Mouse (Mus musculus) neural tube, embryonic 15.5 days (tissue): Measurements from ENCODE around the gene Vps13c. TPM values are rescaled to one million over a fixed set of nuclear protein-coding genes. Genes with fewer than 3 reads are reported as not detected.
A peak's percentile ranks its signal among the peaks of the same experiment; 100 is the strongest.

Experiments
- ATAC-seq: fragments of 200-750 bp; cut with Nextera tagmentation; 2 replicates; pipeline ENCODE4 v1.8.0; 2017; ENCODE audit warnings: mild to moderate bottlenecking, moderate TSS enrichment, moderate library complexity; ENCODE audit not compliant: low FRiP score
- H3K27ac ChIP-seq: fragments of 300-500 bp; sonication (generic); replicated peaks from 2 replicates; pipeline ENCODE4 v1.5.1; 2015; ENCODE audit warnings: mild to moderate bottlenecking, inconsistent platforms
- H3K27me3 ChIP-seq: fragments of 300-500 bp; sonication (generic); replicated peaks from 2 replicates; pipeline ENCODE4 v1.6.1; 2015; ENCODE audit warnings: inconsistent platforms
- H3K36me3 ChIP-seq: fragments of 300-500 bp; sonication (generic); 2 replicates; pipeline ENCODE4 v1.6.1; 2015; ENCODE audit warnings: inconsistent platforms
- H3K4me1 ChIP-seq: fragments of 300-500 bp; sonication (generic); 2 replicates; pipeline ENCODE4 v1.6.1; 2015; ENCODE audit warnings: inconsistent platforms
- H3K4me2 ChIP-seq: fragments of 300-500 bp; sonication (generic); 2 replicates; pipeline ENCODE4 v1.6.1; 2015; ENCODE audit warnings: inconsistent platforms, mild to moderate bottlenecking, moderate library complexity
- H3K4me3 ChIP-seq: fragments of 300-500 bp; sonication (generic); replicated peaks from 2 replicates; pipeline ENCODE4 v1.5.1; 2015; ENCODE audit warnings: mild to moderate bottlenecking, inconsistent platforms
- H3K9ac ChIP-seq: fragments of 300-500 bp; sonication (generic); replicated peaks from 2 replicates; pipeline ENCODE4 v1.6.1; 2015; ENCODE audit warnings: mild to moderate bottlenecking, inconsistent platforms
- H3K9me3 ChIP-seq: fragments of 300-500 bp; sonication (generic); replicated peaks from 2 replicates; pipeline ENCODE4 v1.6.1; 2016; ENCODE audit warnings: inconsistent platforms
- WGBS: fragments of 180-500 bp; shearing (Covaris S2); methylation state at CpG from one replicate; pipeline ENCODE4 v1.1.7; 2015; ENCODE audit warnings: mixed read lengths; 5-methylcytosine and 5-hydroxymethylcytosine counted together
- polyA plus RNA-seq: library from polyadenylated mRNA; unstranded; fragments of >200 nt; fragmentation: Nextera tagmentation; extraction: Ambion mirVana; gene quantifications from 2 replicates; pipeline ENCODE4 v1.2.1, GENCODE M21; 2015

Vps13c gene
- polyA plus RNA-seq, 1 experiment from 2014 or later, result 8.4 TPM

- Histone ChIP-seq H3K27me3 (no peaks in the 10 kb centered on the region), H3K4me2 (no peak overlapping the region), H3K36me3 (peaks cover 28% of the 10 kb centered on the region), H3K4me1 (peaks cover 8% of the 10 kb centered on the region; the same call in 1 of the 2 replicates), H3K9me3 (no peaks in the 10 kb centered on the region), H3K4me3 (no peak overlapping the region), H3K9ac (no peak overlapping the region), H3K27ac (no peak overlapping the region)
- ATAC-seq, result no peak
- 78% methylated on average over 3 of the region's 3 CpGs for WGBS
Observed at GRCm38 (mm10) chr9:67967011-67967410, 126.8 kb downstream of the Vps13c start.

GRCm38 (mm10) chr9:67973451-67973850, 133.3 kb downstream of the Vps13c start:
- Histone ChIP-seq H3K27me3 (no peaks in the 10 kb centered on the region), H3K27ac (no peak overlapping the region), H3K4me2 (no peak overlapping the region), H3K9me3 (no peaks in the 10 kb centered on the region), H3K4me1 (no peaks in the 10 kb centered on the region), H3K4me3 (no peak overlapping the region), H3K9ac (no peak overlapping the region), H3K36me3 (peaks cover 21% of the 10 kb centered on the region)
- ATAC-seq, result no peak
- WGBS, result 40% methylated on average over 6 of the region's 6 CpGs

- Histone ChIP-seq H3K36me3 (peaks cover 16% of the 10 kb centered on the region), H3K9me3 (no peaks in the 10 kb centered on the region), H3K4me3 (no peak overlapping the region), H3K9ac (no peak overlapping the region), H3K27me3 (no peaks in the 10 kb centered on the region), H3K4me2 (no peak overlapping the region), H3K4me1 (no peaks in the 10 kb centered on the region), H3K27ac (no peak overlapping the region)
- no peak for ATAC-seq
- 93% methylated on average over 9 of the region's 9 CpGs for WGBS
Observed at GRCm38 (mm10) chr9:67975491-67975890, 135.3 kb downstream of the Vps13c start.

- no peaks in the 10 kb centered on the region for H3K36me3 ChIP-seq
- H3K27ac ChIP-seq, result no peak overlapping the region
- no peak overlapping the region for H3K9ac ChIP-seq
- H3K9me3 ChIP-seq, result no peaks in the 10 kb centered on the region
- WGBS, result 95% methylated on average over 7 of the region's 7 CpGs
- no peak for ATAC-seq
- no peaks in the 10 kb centered on the region for H3K4me1 ChIP-seq
- no peak overlapping the region for H3K4me3 ChIP-seq
- no peaks in the 10 kb centered on the region for H3K27me3 ChIP-seq
- no peak overlapping the region for H3K4me2 ChIP-seq
Observed at GRCm38 (mm10) chr9:68006566-68006965, 166.4 kb downstream of the Vps13c start.

GRCm38 (mm10) chr9:68014991-68015396, 174.8 kb downstream of the Vps13c start:
- 9% methylated on average over 11 of the region's 11 CpGs for WGBS
- Histone ChIP-seq H3K4me1 (no peaks in the 10 kb centered on the region), H3K4me2 (no peak overlapping the region), H3K9me3 (no peaks in the 10 kb centered on the region), H3K9ac (no peak overlapping the region), H3K36me3 (no peaks in the 10 kb centered on the region), H3K27ac (no peak overlapping the region), H3K27me3 (peaks cover 3% of the 10 kb centered on the region), H3K4me3 (no peak overlapping the region)
- ATAC-seq, result no peak

- H3K9ac ChIP-seq, result no peak overlapping the region
- no peak overlapping the region for H3K4me3 ChIP-seq
- ATAC-seq, result peak; percentile 77; the same call in 1 of the 2 replicates
- H3K36me3 ChIP-seq, result no peaks in the 10 kb centered on the region
- H3K4me1 ChIP-seq, result no peaks in the 10 kb centered on the region
- H3K4me2 ChIP-seq, result no peak overlapping the region
- no peaks in the 10 kb centered on the region for H3K9me3 ChIP-seq
- H3K27me3 ChIP-seq, result peaks cover 3% of the 10 kb centered on the region
- no peak overlapping the region for H3K27ac ChIP-seq
- 53% methylated on average over 5 of the region's 5 CpGs for WGBS
Observed at GRCm38 (mm10) chr9:68016255-68016954, 176.2 kb downstream of the Vps13c start.

- no peak for ATAC-seq
- 90% methylated on average over 8 of the region's 8 CpGs for WGBS
- no peak overlapping the region for H3K27ac ChIP-seq
Observed at GRCm38 (mm10) chr9:68020776-68021365, 180.7 kb downstream of the Vps13c start.

GRCm38 (mm10) chr9:68022311-68023043, 182.3 kb downstream of the Vps13c start:
- no peaks in the 10 kb centered on the region for H3K36me3 ChIP-seq
- no peaks in the 10 kb centered on the region; the same call in 1 of the 2 replicates for H3K27me3 ChIP-seq
- WGBS, result 87% methylated on average over 9 of the region's 9 CpGs
- no peak overlapping the region for H3K27ac ChIP-seq
- H3K4me1 ChIP-seq, result no peaks in the 10 kb centered on the region
- ATAC-seq, result no peak
- no peaks in the 10 kb centered on the region for H3K9me3 ChIP-seq
- H3K4me3 ChIP-seq, result no peak overlapping the region
- no peak overlapping the region for H3K9ac ChIP-seq
- H3K4me2 ChIP-seq, result no peak overlapping the region

More at GRCm38 (mm10) chr9:68020776-68021365, 180.7 kb downstream of the Vps13c start:
- Histone ChIP-seq H3K36me3 (no peaks in the 10 kb centered on the region), H3K27me3 (no peaks in the 10 kb centered on the region; the same call in 1 of the 2 replicates), H3K9ac (no peak overlapping the region), H3K4me3 (no peak overlapping the region), H3K9me3 (no peaks in the 10 kb centered on the region), H3K4me1 (no peaks in the 10 kb centered on the region), H3K4me2 (no peak overlapping the region)

- no peak for ATAC-seq
Observed at GRCm38 (mm10) chr9:68028631-68029030, 188.4 kb downstream of the Vps13c start.

GRCm38 (mm10) chr9:68033771-68034170, 193.6 kb downstream of the Vps13c start:
- H3K27ac ChIP-seq, result no peak overlapping the region
- H3K4me1 ChIP-seq, result 0 out of 2 replicates have a peak, but pooled peaks cover 3% of the 10 kb centered on the region
- 49% methylated on average over 5 of the region's 5 CpGs for WGBS
- no peak for ATAC-seq
- H3K4me2 ChIP-seq, result no peak overlapping the region
- H3K9me3 ChIP-seq, result no peaks in the 10 kb centered on the region
- no peaks in the 10 kb centered on the region for H3K27me3 ChIP-seq
- no peak overlapping the region for H3K9ac ChIP-seq
- no peak overlapping the region for H3K4me3 ChIP-seq
- no peaks in the 10 kb centered on the region for H3K36me3 ChIP-seq

More at GRCm38 (mm10) chr9:68028631-68029030, 188.4 kb downstream of the Vps13c start:
- no peaks in the 10 kb centered on the region for H3K36me3 ChIP-seq
- 68% methylated on average over 4 of the region's 4 CpGs for WGBS
- H3K27ac ChIP-seq, result no peak overlapping the region
- no peaks in the 10 kb centered on the region for H3K9me3 ChIP-seq
- no peak overlapping the region for H3K4me3 ChIP-seq
- no peaks in the 10 kb centered on the region for H3K27me3 ChIP-seq
- no peak overlapping the region for H3K4me2 ChIP-seq
- no peak overlapping the region for H3K9ac ChIP-seq
- no peaks in the 10 kb centered on the region for H3K4me1 ChIP-seq
